Mouse (Mus musculus) heart, postnatal 0 days (tissue): ENCODE measurements at regions not wholly inside any gene's neighbourhood (a gene's known extent, or its start where the extent isn't known, plus 50 kb on each side); places are given as distances from the start of the nearest gene placed in this dataset.

Source experiments
- CTCF ChIP-seq: IDR thresholded peaks from 2 replicates; pipeline ENCODE4 v1.5.1; 2016; ENCODE audit warnings: antibody characterized with exemption, control low read depth, low read depth
- EP300 ChIP-seq: IDR thresholded peaks from 2 replicates; pipeline ENCODE4 v1.6.1; 2016; ENCODE audit warnings: antibody characterized with exemption, low read depth

GRCm38 (mm10) chr9:112735761-112736160 is 500.0 kb upstream of the Arpp21 start:
- TF ChIP-seq CTCF (no peak), EP300 (no peak)
